Mouse (Mus musculus) spleen, embryonic (tissue): Measurements from ENCODE around the gene Lrrk1.

Experiments used
- CTCF ChIA-PET: fragments of 350-600 bp; sonication (Branson Sonifier 250); formaldehyde crosslinking; loops from one replicate; lab custom pipeline; 2022; lab: Charles Lee

The Lrrk1 gene

DNA sequence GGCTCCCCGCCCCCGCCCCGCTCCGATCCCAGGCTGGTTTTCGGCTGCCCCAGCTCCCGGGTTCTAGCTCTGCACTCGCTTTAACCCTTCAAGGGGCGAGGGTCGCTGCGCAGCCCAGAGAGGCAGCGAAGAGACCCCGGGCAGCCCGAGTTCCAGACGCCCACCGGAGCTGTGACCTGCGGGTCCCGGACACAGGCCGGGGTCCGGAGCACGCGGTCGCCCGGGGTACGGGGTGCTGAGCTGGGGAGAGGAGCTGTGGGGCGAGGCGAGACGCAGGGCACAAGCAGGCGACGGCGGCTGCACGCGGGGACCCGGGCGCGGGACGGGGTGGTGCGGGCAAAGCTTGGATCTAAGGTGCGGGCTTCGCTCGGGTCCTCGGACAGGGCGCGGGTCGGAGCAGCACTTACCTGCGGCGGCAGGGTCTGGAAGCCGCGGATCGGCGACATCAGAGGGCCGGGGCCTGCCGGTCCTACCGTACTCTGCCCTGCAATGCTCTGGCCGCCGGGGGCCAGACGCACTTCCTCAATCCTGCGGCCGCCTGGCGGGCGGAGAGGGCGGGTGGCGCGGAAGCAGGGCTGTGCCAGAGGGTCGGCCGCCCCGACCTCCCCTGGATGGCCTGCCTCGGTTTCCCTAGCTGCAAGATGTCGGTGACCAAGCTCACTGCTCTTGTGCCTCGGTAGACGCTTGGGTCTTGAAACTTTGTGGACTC is at the start of gene Lrrk1:
Lrrk1 (minus strand) TSS at position 538 of the 709 bp plus-strand sequence.
- CTCF ChIA-PET = interaction anchor here (0.6 to 1.3 kb wide), 2 partner anchors 88 to 283 kb away, joined by 3 read pairs; no protein-coding TSS in a partner anchor

DNA sequence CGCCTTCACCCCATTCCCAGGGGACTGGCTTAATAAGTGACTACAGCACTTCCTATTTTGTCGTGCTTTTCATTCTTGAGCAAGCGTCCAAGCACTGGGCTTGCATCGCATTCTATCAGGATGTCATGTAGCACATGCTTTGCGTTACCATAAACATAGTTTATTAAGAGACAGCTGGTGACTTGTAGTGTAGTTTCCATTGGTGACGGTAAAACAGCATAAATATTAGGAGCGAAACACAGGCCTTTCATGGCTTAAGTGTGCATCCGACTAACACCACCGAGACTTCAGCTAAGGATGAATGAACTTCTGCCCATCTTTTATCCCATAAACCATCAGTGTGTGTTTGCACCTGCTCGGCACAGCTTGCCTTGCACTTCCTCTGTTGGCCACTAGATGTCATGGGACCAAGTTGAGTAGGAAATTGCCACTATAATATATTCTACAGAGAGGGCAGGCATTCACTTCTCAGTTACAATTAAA is 46.3 kb upstream of the Lrrk1 start:
- CTCF ChIA-PET = interaction anchor here (0.5 to 0.6 kb wide), 3 partner anchors 226 to 1174 kb away, joined by 4 to 5 read pairs (median 4); no protein-coding TSS in a partner anchor

- CTCF ChIA-PET = no interaction called here
Measured at GRCm38 (mm10) chr7:66427437-66428161, 39.4 kb upstream of the Lrrk1 start, which contains the start of gene Aldh1a3. Aldh1a3 (minus strand) TSS chr7:66427517.

GRCm38 (mm10) chr7:66427053-66427436 is 38.9 kb upstream of the Lrrk1 start:
- CTCF ChIA-PET = no interaction called here

GRCm38 (mm10) chr7:66421903-66422302 is 33.8 kb upstream of the Lrrk1 start:
- CTCF ChIA-PET = no interaction called here

DNA sequence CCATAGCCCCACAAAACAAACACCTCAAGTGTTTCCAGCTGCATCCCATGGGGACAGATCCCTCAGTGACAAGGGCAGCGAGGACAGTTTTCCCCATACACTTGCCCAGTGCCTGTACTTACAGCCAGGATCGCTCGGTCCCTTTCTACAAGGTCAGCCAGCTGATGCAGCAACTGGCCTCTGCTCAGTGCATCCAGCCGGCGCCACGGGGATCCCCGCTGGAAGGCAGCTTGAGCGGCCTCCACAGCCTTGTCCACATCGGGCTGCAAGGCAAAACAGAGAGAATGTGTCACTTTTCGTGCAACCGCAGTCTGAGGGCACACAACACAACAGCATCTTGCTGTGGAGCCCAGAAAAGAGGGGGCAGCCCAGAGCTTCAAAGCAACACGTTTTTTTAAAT is 30.8 kb upstream of the Lrrk1 start:
- CTCF ChIA-PET = interaction anchor here (0.7 kb wide), 1 partner anchor 20 kb away, joined by 6 read pairs; no protein-coding TSS in a partner anchor

- CTCF ChIA-PET = no interaction called here
Measured at GRCm38 (mm10) chr7:66416829-66417228, 28.7 kb upstream of the Lrrk1 start.

- CTCF ChIA-PET = interaction anchor here (0.5 kb wide), 1 partner anchor 54 kb away, joined by 10 read pairs; no protein-coding TSS in a partner anchor
Measured at GRCm38 (mm10) chr7:66413093-66413492, 24.9 kb upstream of the Lrrk1 start.

DNA sequence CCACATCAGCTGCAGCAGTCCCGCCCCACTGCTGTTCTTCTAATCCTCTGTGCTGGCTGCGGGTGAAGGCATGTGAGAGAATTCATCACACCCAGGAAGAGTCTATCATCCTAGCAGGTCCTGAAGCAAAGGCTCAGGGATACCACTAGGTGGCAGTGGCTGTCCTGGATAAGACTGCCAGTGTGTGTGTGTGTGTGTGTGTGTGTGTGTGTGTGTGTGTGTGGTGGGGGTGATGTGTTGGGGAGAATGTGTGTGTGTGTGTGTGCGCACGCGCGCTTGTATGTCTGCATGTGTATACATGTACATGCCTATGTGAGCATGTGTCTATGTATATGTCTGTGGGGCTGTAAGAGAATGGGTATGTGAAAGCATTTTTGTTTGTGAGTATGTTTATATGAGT is 21.3 kb upstream of the Lrrk1 start:
- CTCF ChIA-PET = no interaction called here

GRCm38 (mm10) chr7:66406971-66407370 is 18.8 kb upstream of the Lrrk1 start:
- CTCF ChIA-PET = no interaction called here

DNA sequence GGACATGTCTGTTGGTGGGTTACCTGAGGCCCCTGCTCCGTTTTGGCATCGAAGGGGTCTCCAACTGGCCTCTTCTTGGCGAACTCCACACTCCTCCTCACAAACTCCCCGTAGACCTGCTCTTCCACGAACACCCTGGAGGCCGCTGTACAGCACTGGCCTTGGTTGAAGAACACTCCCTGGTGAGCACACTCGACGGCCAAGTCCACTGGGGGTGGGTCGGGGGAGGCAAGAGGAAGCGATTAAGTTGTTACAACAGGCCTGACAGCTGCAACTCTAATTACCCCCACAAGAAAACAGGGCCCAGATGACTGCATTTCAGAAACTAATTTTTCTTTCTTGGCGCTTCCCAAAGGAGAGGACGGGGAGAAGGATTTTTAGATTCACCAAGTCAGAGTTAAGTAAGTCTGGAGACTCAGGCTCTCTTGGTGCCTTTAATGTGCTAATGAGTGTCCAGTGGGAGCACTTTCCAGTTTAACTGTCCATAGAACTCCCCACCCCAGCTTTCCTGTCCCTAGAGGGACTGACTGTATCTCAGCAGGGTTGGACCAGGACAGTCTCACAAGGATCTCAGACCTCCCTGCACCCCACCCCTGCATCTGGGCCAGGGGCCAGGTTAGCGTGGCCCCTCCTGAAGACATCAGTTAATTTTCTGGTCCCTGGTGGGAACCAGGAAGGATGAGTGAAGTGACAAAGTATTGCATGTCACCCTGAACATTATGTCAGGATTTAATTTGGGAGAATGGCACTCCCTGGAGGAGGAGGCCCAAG is 18.0 kb upstream of the Lrrk1 start:
- CTCF ChIA-PET = no interaction called here

DNA sequence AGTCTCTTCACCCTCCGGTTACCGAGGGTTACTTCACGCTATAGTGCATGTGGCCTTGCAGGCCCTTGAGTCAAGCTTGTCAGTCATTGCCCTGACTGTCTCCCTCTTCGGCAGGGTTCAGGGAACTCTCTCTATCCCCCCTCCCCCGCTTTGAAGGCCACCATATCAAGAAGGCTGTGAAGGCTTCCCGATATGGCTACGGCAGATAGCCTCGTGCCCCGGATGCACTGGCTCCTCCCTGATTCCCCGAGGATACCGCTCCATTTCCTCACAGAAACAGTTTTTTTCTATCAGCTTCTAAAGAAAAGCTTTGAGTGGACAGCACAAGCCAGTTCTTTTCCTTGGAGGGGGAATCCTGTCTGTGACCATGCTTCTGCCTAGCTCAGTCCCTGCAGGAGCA is 17.4 kb upstream of the Lrrk1 start:
- CTCF ChIA-PET = no interaction called here

DNA sequence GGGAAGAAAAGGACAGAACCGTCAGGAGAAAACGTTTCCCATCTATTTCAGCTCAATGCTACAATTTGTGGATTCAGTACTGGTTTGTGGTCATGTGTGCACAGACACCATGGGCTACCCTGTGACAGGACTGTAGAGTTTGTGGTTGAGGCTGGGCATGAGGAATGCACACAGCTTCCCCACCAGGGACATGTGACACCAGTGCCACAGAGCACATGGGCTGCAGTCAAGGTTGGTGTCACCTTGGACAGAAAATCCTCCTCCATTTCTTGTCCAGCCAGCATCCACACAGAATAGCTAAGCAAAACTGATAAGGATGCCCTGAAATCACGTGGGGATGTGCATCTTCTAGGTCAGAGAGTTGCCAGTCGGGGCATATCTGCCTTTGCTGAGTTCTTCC is 16.7 kb upstream of the Lrrk1 start:
- CTCF ChIA-PET = no interaction called here

DNA sequence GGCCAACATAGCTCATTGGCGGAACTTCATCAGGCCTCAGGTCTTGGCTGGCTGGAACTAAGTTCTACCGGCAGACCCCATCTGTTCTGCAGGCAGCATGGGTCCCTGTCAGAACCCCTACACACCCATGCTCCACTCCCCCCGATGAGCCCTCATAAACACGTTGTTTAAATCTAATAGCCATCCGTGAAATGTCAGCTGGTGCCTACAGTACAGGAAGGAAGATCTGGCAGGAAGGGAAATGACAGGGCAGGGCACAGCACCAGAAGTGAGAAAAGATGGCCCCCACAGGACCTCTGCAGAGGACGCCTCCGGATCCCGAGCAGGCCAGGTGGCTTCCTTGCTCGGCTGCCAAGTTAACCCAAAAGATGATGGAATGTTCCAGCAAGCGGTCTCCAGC is 16.0 kb upstream of the Lrrk1 start:
- CTCF ChIA-PET = no interaction called here

DNA sequence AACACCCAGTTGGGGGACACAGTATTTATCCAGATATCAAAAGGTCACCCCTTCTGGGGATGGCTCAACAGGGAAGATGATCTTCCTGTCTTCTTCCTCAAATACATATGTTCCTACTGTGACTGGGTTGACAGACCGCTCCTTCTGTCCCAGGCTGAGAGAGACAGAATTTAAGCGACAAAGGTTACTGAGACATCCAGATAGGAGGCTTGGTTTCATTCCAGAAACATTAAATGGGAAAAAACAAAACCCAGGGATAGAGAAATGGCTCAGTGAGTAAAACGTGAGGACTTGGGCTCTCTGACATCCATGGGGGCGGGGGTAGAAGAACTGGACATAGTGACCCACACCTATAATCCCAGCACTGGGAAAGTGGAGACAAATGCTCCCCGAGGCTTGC is 14.7 kb upstream of the Lrrk1 start:
- CTCF ChIA-PET = no interaction called here

GRCm38 (mm10) chr7:66401605-66402004 is 13.5 kb upstream of the Lrrk1 start:
- CTCF ChIA-PET = no interaction called here

DNA sequence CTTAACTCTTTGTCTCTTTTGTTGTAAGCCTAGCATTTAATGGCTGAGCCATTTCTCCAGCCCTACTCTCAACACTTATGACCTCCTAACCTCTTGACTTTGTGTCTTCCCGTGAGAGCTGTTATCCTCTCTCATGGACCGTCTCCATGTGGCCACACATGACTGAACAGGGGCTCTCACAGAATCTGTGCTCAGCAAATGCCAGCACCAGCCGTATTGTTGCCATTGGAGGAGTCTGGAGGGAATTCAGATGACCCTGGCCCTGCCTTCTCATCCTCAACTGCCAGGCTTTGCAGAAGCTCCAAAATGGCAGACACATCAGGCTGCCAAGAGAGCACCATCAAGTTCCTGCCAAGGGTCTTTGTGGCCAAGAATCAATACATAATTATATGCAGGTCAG is 9.1 kb upstream of the Lrrk1 start:
- CTCF ChIA-PET = no interaction called here

GRCm38 (mm10) chr7:66388621-66389532 is 727 bp upstream of the Lrrk1 start:
- CTCF ChIA-PET = interaction anchor here (0.7 to 1.3 kb wide), 3 partner anchors 12 to 89 kb away, joined by 3 to 4 read pairs (median 3); no protein-coding TSS in a partner anchor

- CTCF ChIA-PET = no interaction called here
Measured at GRCm38 (mm10) chr7:66387419-66387812, 734 bp downstream of the Lrrk1 start.

GRCm38 (mm10) chr7:66386411-66386810 is 1.7 kb downstream of the Lrrk1 start:
- CTCF ChIA-PET = no interaction called here

GRCm38 (mm10) chr7:66385826-66386225 is 2.3 kb downstream of the Lrrk1 start:
- CTCF ChIA-PET = no interaction called here
